Mouse (Mus musculus) granulocyte monocyte progenitor cell, adult 5-6 weeks (primary cell): ENCODE results near the gene St7l. TPM values are rescaled to one million over a fixed set of nuclear protein-coding genes. Genes with fewer than 3 reads are reported as not detected.

Experiments used
- ATAC-seq: replicated peaks from 2 replicates; pipeline ENCODE4 v1.8.0; 2016; ENCODE audit warnings: mild to moderate bottlenecking, moderate TSS enrichment, inconsistent platforms; ENCODE audit not compliant: poor library complexity, severe bottlenecking
- total RNA-seq, 2 experiments: library from RNA; stranded (forward) in 1 of 2; stranded (reverse) in 1 of 2; fragments of 200-712, 200-1000 nt in 1 of 2; fragments of >200 nt in 1 of 2; fragmentation: Nextera tagmentation in 1 of 2; gene quantifications; 2 replicates each; pipeline ENCODE4 v1.2.3; 2014 to 2017

Gene St7l
- total RNA-seq, 2 experiments from 2014 or later: 18.4 to 19.7 TPM

DNA sequence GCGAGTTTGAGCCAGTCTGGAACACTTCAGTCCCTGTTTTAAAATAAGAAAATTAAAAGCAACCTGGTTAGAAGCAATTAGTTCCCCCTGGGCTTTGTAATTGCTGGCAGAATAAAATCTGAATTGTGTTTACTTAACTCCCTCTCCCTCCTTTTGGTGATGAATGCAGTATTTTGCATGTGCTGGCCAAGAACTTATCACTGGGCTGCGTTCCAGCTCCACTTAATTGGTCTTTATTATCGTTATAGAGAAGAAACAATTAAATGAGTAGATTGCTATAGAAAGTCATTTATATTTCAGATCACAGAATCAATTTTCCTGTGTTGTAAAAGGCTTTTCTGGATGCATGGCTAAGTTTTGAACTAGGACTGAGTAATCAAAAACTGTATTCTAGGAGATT lies 32.3 kb downstream of the St7l start:
- ATAC-seq: no peak

GRCm38 (mm10) chr3:104901154-104901553 lies 37.3 kb downstream of the St7l start:
- no peak for ATAC-seq

- ATAC-seq: no peak
Observed at GRCm38 (mm10) chr3:104905389-104905788, 41.6 kb downstream of the St7l start.

GRCm38 (mm10) chr3:104906007-104906406 lies 42.2 kb downstream of the St7l start:
- ATAC-seq: no peak

DNA sequence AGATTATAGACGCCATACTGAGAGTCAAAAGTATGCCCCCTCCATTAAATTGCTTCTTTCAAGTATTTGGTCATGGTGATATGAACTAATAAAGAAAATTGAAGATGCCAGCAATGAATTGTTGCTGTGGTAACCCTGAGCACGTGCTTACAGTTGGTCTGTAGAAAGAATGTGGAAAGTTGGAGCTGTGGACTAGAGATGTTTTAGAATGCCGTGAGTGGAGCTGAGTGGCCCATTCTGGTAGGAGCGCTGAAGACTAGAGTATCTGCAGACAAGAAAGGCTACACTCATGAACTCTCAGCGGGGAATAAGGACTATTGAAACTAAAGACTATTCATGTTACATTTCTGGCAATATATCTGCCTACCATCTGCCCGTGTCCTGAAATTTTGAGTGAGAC lies 45.4 kb downstream of the St7l start:
- ATAC-seq: no peak

DNA sequence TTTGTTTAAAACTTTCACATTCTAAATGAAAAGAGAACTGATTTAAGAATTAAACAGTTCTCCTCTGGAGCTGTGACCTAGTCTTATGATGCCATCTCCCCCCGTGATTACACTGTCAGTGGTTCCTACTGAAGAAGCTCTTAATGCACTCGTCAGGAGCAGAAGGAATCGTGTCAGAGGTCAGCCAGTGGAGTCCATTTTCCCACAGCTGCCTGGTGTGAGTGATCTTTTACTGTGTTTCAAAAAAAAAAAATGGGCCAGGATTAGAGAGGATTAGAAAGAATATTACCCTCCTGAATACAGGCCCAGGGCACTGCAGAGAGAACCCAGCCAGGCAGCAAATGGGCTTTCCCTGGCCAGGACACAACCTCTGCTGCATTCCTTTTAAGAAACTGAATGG lies 51.2 kb downstream of the St7l start:
- no peak for ATAC-seq

GRCm38 (mm10) chr3:104929385-104929784 lies 65.6 kb downstream of the St7l start:
- ATAC-seq: no peak

DNA sequence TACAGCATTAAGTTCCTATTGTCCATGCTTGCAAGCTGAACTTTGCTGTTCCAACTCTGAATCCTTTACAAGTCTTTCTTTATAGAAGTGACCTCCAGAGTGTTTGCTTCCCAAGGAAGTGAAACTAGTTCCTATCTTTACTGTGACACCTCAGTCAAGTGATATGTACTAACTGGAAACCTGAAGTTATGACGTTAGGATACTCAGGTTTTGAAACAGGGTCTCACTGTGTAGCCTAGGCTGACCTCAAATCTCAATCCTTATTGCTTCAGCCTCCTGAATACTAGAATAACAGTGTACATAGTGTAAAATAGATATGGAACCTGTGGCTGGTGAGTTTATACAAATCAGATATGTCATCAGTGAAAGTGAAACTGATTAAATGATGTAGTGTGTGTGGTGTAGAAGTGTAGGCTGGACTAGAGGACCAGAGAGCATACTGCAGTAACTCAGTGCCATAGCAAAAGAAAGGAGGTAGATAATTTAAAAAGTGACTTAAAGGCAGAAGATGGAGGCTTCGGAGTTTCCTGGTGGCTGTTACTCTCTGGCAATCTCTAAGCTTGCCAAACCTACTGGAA lies 74.0 kb downstream of the St7l start:
- peak; percentile 83 for ATAC-seq

GRCm38 (mm10) chr3:104938327-104938726 lies 74.5 kb downstream of the St7l start:
- no peak for ATAC-seq

DNA sequence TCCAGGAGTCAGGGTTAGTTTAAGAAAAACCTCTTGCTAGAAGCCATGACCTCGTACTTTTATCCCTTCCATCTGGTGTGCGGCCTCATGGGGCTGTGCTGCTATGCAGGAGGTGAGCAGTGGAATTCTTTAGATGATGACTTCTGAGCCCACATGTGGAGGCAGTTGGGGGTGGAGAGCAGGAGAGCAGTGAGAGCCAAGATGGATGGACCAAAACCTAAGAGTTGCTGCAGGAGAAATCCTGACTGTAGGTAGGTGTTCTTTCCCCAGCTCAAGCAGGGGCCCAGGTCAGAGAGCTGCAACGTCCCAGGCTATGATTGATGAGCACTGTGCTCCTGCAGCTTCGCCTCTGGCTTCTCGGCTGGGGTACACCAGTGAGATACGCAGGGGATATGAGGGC lies 76.9 kb downstream of the St7l start:
- ATAC-seq: no peak

DNA sequence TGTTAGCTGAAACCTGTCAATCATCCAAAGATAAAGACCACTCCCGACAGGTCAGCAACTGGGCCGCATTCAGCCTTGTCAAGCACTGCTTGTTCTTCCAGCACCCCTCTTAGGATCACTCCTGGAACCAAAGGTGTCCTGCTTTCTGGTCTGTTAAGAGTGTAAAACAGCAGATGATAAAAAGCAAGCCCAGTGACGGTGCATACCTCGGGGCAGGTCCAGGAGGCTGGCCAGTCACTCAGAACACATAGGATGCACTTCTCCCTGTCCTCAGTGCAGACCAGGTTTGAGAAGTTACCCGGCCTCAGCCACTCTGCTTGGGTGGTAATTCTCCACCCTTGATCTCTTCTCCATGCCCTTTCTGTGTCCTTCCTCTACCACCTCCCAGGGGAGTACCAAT lies 78.9 kb downstream of the St7l start:
- no peak for ATAC-seq

GRCm38 (mm10) chr3:104943333-104943732 lies 79.5 kb downstream of the St7l start:
- no peak for ATAC-seq

GRCm38 (mm10) chr3:104944894-104945293 lies 81.1 kb downstream of the St7l start:
- no peak for ATAC-seq

DNA sequence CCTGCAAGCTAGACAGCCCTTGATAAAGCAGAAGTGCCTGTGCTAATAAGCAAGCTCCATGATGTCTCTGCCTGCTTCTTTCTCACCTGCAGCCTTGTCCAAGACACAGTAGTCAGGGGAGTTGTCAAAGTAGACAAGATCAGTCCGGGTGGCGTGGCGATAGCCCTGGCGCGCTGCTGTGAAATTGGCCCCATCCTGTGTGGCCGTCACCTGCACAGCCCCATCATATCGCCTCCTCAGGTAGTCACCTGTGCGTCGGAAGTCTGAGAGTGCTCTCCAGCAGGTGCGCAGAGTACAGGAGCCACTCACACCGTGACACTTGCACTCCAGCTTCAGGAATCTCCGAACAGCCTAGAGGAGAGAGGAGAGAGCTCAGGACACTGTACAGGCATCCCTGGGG lies 87.1 kb downstream of the St7l start:
- ATAC-seq: no peak

DNA sequence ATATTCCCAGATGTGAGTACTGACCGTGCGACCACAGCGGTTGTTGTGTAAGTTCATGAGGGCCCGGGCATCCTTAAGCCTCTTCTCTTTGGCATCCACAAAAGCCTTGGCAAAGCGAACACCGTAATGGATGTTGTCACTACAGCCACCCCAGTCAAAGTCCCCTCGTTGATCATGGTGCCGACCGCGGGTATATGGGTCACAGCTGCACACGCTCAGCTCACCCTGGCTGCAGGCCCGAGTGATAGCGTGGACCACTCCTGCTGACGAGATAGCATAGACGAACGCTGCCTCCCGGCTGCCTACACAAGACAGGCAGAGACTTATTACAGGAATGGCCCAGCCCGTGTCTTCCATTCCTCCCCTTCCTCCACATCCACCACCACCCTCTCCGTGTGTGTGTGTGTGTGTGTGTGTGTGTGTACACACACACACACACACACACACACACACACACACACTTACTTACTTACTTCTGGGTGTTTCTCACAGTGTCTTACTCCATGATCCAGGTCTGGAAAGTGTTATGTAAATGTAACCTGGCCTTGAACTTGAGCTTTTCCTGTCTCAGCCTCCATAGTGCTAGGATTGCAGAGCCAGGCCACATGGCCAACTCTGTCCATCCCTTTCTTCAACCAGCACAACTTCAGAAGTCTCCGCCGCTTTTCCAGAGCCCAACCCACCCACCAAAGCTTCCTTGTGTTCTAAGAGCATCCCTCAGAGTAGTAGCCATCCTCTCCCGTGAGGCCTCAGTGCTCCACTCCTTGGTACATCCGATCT lies 89.3 kb downstream of the St7l start:
- no peak for ATAC-seq

GRCm38 (mm10) chr3:104954137-104954536 lies 90.3 kb downstream of the St7l start:
- ATAC-seq: no peak

- no peak for ATAC-seq
Observed at GRCm38 (mm10) chr3:104954551-104954950, 90.7 kb downstream of the St7l start.

DNA sequence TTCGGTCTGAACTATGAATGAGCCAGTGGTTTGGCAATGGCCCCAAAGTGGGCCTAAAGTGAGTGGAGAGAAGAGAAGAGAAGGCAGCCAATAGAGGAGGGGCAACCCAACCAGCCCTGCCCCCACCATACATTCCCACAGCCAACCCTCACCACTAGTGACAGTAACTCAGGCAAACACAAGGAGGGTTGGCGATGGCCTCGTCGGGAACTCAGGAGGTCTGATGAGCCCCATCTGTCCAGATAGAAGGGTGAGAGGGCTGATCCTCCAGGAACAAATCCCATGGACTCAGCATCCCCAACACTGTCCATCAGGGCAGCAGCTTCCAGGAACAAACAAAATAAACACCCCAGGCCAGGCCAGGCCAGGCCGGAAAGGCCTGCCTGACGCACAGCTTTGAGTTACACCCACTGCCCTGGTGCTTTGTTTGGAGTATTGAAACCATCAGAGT lies 92.4 kb downstream of the St7l start:
- ATAC-seq: no peak

DNA sequence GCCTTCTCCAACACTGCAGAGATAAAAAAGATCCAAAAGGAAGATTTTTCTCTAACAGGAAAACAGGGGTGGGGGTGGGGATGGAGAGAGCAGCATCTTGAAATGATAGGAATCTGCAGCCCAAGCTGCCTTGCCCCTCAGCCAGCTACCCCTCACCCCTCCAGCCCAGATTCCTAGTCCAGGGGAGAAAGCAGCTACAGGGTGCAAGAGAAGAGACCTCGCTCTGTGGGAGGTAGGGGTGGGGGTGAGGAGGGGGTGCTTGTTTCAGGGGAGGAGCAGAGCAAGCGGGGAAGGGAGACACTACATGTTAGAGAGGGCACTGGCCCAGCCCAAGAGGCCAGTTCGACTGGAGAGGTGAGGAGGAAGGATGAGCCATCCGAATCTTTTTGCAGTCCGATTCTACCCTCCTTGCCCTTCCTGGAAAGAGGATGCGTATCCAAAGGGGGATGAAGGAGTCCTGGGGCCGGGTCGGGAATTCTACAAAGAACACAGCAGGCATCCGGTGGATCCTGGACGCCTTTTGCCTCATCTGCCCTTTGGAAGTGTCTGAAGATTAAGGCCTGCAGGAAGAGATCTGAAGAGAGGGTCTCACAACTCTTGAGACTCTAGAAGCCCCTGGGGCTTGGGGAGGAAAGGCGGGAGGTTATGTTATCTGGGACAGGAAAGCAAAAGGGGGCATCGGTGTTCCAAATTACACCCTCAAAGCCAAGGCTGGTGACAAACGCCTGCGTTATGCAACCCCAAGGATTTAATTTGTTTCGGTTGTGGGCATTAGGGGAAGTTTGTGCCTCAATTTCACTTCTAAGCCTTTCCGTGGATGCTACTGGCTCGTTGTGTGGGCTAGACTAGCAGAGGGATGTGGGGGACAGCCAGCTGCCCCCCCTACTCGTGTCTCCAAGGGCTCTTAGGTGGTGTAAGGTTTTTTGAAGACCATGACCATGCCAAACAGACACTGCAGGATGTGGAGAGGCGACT lies 96.5 kb downstream of the St7l start:
- peak; percentile 59 for ATAC-seq

DNA sequence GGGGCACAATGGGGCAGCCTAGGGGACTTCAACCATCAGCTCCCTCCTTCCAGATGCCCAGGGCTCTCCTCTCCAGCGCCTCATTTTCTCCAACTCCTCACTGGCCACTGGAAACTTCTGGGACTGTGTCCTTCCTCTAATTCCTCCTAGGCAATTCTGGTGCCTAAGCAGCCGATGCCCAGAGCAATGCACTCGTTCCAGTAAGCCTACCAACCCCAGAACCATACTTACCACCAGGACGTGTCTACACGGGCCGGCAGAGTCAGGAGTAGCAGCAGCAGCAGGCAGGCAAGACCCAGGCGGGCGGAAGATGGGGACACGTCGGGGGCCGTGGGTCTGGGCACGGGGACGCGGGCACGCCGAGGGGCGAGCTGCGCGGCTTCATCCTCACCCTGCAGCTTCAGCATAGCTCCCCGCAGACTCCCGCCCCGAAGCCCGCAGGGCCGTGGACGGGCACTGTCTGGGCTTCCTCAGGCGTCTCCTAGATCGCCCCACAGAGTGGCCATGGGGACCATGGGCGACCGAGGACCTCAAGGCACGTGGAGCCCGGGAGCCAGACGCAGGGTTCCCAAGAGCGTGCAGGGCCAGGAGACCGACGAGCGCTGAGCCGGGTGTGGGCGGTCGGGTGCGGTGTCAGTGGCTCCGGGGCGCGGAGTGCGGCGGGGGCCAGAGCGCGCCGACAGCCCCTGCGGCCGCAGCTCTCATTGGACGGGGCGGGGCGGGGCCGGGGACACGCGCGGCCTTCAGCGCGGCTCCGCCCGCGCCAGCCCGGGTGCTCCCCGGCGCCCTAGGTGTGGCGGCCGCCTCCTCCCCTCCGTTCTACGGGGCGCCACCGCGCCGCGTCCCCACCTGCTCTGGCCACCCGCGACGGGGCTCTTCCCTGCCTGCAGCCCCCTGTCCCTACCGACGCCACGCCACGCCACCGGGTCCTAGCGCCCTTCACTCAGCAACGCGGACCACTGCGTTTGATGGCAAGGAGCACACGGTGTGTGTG lies 97.6 kb downstream of the St7l start, which contains the start of gene Wnt2b:
TSS of gene Wnt2b (minus strand) at position 856 of the 994 bp plus-strand sequence.
- peak; percentile 33 for ATAC-seq
